Mouse (Mus musculus) limb, embryonic 10.5 days (tissue): ENCODE measurements at regions not wholly inside any gene's neighbourhood (a gene's known extent, or its start where the extent isn't known, plus 50 kb on each side); places are given as distances from the start of the nearest gene placed in this dataset.

ENCODE experiments used
- DNase-seq: peaks from one replicate; pipeline ENCODE4 v3.0.0-alpha.2; 2017; ENCODE audit warnings: low spot score
- H3K27ac ChIP-seq: fragments of 300-500 bp; sonication (generic); 2 replicates; pipeline ENCODE4 v1.5.1; 2016; ENCODE audit warnings: mild to moderate bottlenecking
- H3K27me3 ChIP-seq: fragments of 300-500 bp; sonication (generic); 2 replicates; pipeline ENCODE4 v1.6.1; 2016; ENCODE audit warnings: low read depth, mild to moderate bottlenecking; ENCODE audit not compliant: poor library complexity, severe bottlenecking
- H3K36me3 ChIP-seq: fragments of 300-500 bp; sonication (generic); 2 replicates; pipeline ENCODE4 v1.6.1; 2016; ENCODE audit warnings: mild to moderate bottlenecking, moderate library complexity
- H3K4me1 ChIP-seq: fragments of 300-500 bp; sonication (generic); 2 replicates; pipeline ENCODE4 v1.6.1; 2016
- H3K4me3 ChIP-seq: fragments of 300-500 bp; sonication (generic); 2 replicates; pipeline ENCODE4 v1.5.1; 2016; ENCODE audit warnings: mild to moderate bottlenecking, moderate library complexity
- H3K9me3 ChIP-seq: fragments of 300-500 bp; sonication (generic); replicated peaks from 2 replicates; pipeline ENCODE4 v1.6.1; 2016; ENCODE audit warnings: mild to moderate bottlenecking
- whole genome bisulfite sequencing: fragments of 180-500 bp; shearing (Covaris S2); methylation state at CpG from one replicate; pipeline ENCODE4 v1.1.7; 2016; 5-methylcytosine and 5-hydroxymethylcytosine counted together

GRCm38 (mm10) chr9:34416153-34416552 lies 69.5 kb upstream of the Kirrel3 start:
- no peaks in the 10 kb centered on the region for H3K27me3 ChIP-seq
- WGBS = 90% methylated on average over 8 of the region's 8 CpGs
- no peak for DNase-seq
- H3K4me1 ChIP-seq = no peaks in the 10 kb centered on the region
- H3K27ac ChIP-seq = no peak overlapping the region
- H3K9me3 ChIP-seq = no peaks in the 10 kb centered on the region
- H3K36me3 ChIP-seq = no peaks in the 10 kb centered on the region
- no peak overlapping the region for H3K4me3 ChIP-seq

- WGBS = 95% methylated on average over 8 of the region's 8 CpGs
- Histone ChIP-seq H3K36me3 (no peaks in the 10 kb centered on the region), H3K4me1 (no peaks in the 10 kb centered on the region), H3K9me3 (no peaks in the 10 kb centered on the region), H3K4me3 (no peak overlapping the region), H3K27me3 (no peaks in the 10 kb centered on the region), H3K27ac (no peak overlapping the region)
- DNase-seq = no peak
These were observed 67.6 kb upstream of the Kirrel3 start for GRCm38 (mm10) chr9:34418100-34418499.

DNA sequence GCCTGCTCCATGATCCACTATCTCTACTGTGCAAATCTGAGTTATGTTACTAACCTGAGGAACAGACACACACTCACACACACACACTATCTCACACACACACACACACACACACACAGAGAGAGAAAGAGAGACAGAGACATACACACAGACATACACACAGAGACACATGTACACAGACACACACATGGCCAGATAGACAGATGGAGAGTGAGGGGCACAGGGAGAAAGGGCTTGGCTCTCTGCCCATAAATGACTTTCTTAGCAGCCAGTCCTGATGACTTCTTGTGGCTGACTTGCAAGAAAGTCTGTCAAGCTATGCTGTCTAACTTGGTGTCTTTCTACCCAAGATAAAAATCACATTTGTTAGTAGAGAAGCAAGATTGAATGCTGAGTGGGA lies 63.7 kb upstream of the Kirrel3 start:
- H3K27me3 ChIP-seq = no peaks in the 10 kb centered on the region
- no peaks in the 10 kb centered on the region for H3K9me3 ChIP-seq
- H3K27ac ChIP-seq = no peak overlapping the region
- no peak overlapping the region for H3K4me3 ChIP-seq
- H3K36me3 ChIP-seq = no peaks in the 10 kb centered on the region
- no peak for DNase-seq
- no peaks in the 10 kb centered on the region for H3K4me1 ChIP-seq

DNA sequence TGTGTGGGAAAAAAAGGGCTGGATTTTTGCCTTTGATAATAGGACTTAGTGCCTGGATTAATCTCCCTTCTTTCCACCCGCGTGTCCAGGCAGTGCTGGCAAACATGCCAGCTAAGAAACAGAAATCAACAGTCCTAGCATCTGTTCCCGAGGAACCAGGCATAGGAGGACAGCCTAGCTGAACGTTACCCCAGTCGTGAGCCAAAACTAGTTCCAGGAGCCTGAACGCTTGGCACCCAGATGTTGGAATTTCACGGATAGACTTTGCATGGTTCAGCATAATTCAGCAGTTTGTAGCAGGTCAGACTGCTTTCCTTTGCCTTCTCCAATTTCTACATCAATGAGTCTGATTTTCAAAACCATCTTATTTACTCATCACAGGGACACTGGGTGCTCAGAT lies 62.6 kb upstream of the Kirrel3 start:
- Histone ChIP-seq H3K4me1 (peaks cover 2% of the 10 kb centered on the region; the same call in 1 of the 2 replicates), H3K36me3 (no peaks in the 10 kb centered on the region), H3K27me3 (no peaks in the 10 kb centered on the region), H3K4me3 (no peak overlapping the region), H3K9me3 (no peaks in the 10 kb centered on the region), H3K27ac (no peak overlapping the region)
- DNase-seq = no peak
- WGBS = 80% methylated on average over 7 of the region's 7 CpGs

GRCm38 (mm10) chr9:34426589-34426988 lies 59.1 kb upstream of the Kirrel3 start:
- WGBS = 94% methylated on average over 4 of the region's 4 CpGs
- no peak overlapping the region for H3K27ac ChIP-seq
- H3K27me3 ChIP-seq = no peaks in the 10 kb centered on the region
- no peak overlapping the region for H3K4me3 ChIP-seq
- no peak for DNase-seq
- H3K4me1 ChIP-seq = peaks cover 8% of the 10 kb centered on the region; the same call in 1 of the 2 replicates
- H3K9me3 ChIP-seq = no peaks in the 10 kb centered on the region
- no peaks in the 10 kb centered on the region for H3K36me3 ChIP-seq

GRCm38 (mm10) chr9:34427711-34428110 lies 58.0 kb upstream of the Kirrel3 start:
- WGBS = 80% methylated on average over 8 of the region's 8 CpGs
- H3K9me3 ChIP-seq = no peaks in the 10 kb centered on the region
- peaks cover 8% of the 10 kb centered on the region; the same call in 1 of the 2 replicates for H3K4me1 ChIP-seq
- H3K4me3 ChIP-seq = no peak overlapping the region
- DNase-seq = no peak
- no peaks in the 10 kb centered on the region for H3K36me3 ChIP-seq
- H3K27ac ChIP-seq = no peak overlapping the region
- H3K27me3 ChIP-seq = no peaks in the 10 kb centered on the region
